ENCODE assay signal across 17 mouse cellular contexts in the genomic region with DNA sequence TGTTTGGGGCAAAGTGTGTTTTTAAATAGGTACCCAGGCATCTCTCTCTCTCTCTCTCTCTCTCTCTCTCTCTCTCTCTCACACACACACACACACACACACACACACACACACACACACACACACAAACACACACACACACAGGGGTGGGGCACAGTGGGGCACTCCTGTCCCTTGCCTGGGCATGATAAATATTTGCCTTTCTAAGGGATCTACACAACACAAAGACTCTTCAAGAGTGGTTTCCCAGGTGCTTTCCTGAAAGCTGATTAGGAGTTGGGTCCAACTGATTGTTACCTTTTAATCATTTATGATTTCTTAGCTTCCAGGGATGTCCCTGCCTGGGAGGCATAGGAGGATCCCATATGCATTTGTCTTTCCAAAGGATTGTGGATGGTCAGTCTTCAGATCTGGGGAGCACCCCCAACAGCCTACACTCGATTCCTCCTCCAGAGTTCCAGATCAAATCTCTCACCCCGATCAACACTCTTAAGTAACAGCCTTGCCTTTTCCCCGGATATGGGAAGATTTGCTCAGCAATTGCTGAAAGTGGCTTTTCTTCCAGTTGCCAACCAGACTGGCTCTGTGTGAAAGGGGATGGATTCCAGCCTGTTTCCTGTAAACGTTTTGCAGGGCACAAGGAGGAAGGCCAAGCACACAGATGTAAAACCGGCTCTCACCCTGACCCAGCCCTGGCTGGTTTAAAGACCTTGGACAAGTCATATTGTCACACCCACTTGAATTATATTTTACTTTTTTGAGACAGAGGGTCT.
A peak's percentile ranks its signal among the peaks of the same experiment; 100 is the strongest.
DNase-seq lines count a peak whose midpoint lies in the region; ATAC-seq lines count a peak whose summit lies in the region.
"Had no signal": no experiment of that assay in that cellular context is flagged by ENCODE, and none has a peak within 500 bp of the region (broad histone marks: within the 10 kb centered on the region; RNA-seq: fewer than 3 reads in every experiment).

No protein-coding gene starts in this region.

- H3K4me3 ChIP-seq in limb, embryonic 15.5 days, result no peak overlapping the region
- no peak overlapping the region for H3K4me3 ChIP-seq in limb, embryonic 10.5 days
- H3K4me3 ChIP-seq: heart, embryonic 15.5 days; hindbrain, embryonic 15.5 days; midbrain, embryonic 13.5 days had no signal

- H3K4me1 ChIP-seq in limb, embryonic 15.5 days, result peaks cover 10% of the 10 kb centered on the region
- peaks cover 30% of the 10 kb centered on the region for H3K4me1 ChIP-seq in limb, embryonic 10.5 days

- 58% methylated on average over 5 of the region's 5 CpGs for WGBS in limb, embryonic 15.5 days
- 78% methylated on average over 5 of the region's 5 CpGs for WGBS in limb, embryonic 10.5 days

- no peak overlapping the region for H3K4me2 ChIP-seq in limb, embryonic 15.5 days
- H3K4me2 ChIP-seq: heart, embryonic 15.5 days; hindbrain, embryonic 15.5 days; lung, embryonic 14.5 days; midbrain, embryonic 13.5 days had no signal

- no peak for ATAC-seq in limb, embryonic 15.5 days (ENCODE audit: insufficient number of reproducible peaks, low FRiP score, low TSS enrichment, low read depth)
- ATAC-seq: midbrain, embryonic 13.5 days had no signal

- H3K27me3 ChIP-seq in limb, embryonic 15.5 days, result peaks cover 13% of the 10 kb centered on the region
- H3K27me3 ChIP-seq in limb, embryonic 10.5 days (ENCODE audit: low read depth, poor library complexity, severe bottlenecking), result peaks cover 8% of the 10 kb centered on the region; the same call in 1 of the 2 replicates
- H3K27me3 ChIP-seq: CH12.LX; hindbrain, embryonic 15.5 days; midbrain, embryonic 13.5 days had no signal

- peak overlapping the region; percentile 57; the same call in 1 of the 2 replicates for H3K27ac ChIP-seq in limb, embryonic 15.5 days
- H3K27ac ChIP-seq in limb, embryonic 10.5 days, result no peak overlapping the region
- H3K27ac ChIP-seq: heart, embryonic 15.5 days; hindbrain, embryonic 15.5 days; midbrain, embryonic 13.5 days had no signal

- H3K9ac ChIP-seq in limb, embryonic 15.5 days, result no peak overlapping the region
- H3K9ac ChIP-seq: heart, embryonic 15.5 days; hindbrain, embryonic 15.5 days; lung, embryonic 14.5 days; midbrain, embryonic 13.5 days had no signal

- H3K36me3 ChIP-seq in limb, embryonic 15.5 days, result no peaks in the 10 kb centered on the region
- peaks cover 19% of the 10 kb centered on the region for H3K36me3 ChIP-seq in limb, embryonic 10.5 days
- H3K36me3 ChIP-seq: heart, embryonic 15.5 days; hindbrain, embryonic 15.5 days; midbrain, embryonic 13.5 days had no signal

- H3K9me3 ChIP-seq in limb, embryonic 15.5 days, result no peaks in the 10 kb centered on the region
- H3K9me3 ChIP-seq in limb, embryonic 10.5 days (replicated peaks), result no peaks in the 10 kb centered on the region
- H3K9me3 ChIP-seq: heart, embryonic 15.5 days; hindbrain, embryonic 15.5 days; midbrain, embryonic 13.5 days had no signal

- peak; percentile 56 for DNase-seq in adrenal gland, postnatal 10 days
- DNase-seq in adrenal gland, postnatal 4 days (ENCODE audit: low spot score in 2 of 2), result no peak
- no peak for DNase-seq in limb, embryonic 10.5 days (ENCODE audit: low spot score)
- peak; percentile 38 for DNase-seq in gonadal fat pad, adult 2 months (ENCODE audit: low read depth)
- DNase-seq in lung, postnatal 10 days, result peak; percentile 43
- DNase-seq in cerebellum, adult 8-10 months, result no peak
- no peak for DNase-seq in left cerebral cortex, postnatal 10 days (ENCODE audit: extremely low spot score in 1 of 2, low spot score in 2 of 2)
- DNase-seq: cerebellum, adult 11 months; kidney, adult 11 months; right cerebral cortex, postnatal 25 days; thymus, postnatal 25 days had no signal

- intact Hi-C loops in left cerebral cortex, postnatal 10 days (cut with DNase I), result no loop called here

Comparison
In these comparisons a context has a peak if more than half of its experiments do, and no peak if none do; other contexts are left out.
1. DNase-seq: peak in adrenal gland, postnatal 10 days (single experiment), gonadal fat pad, adult 2 months (single experiment) and lung, postnatal 10 days (single experiment); none in adrenal gland, postnatal 4 days (0 of 2), limb, embryonic 10.5 days (single experiment), cerebellum, adult 8-10 months (single experiment) and left cerebral cortex, postnatal 10 days (0 of 2).